Mouse (Mus musculus) thymus, adult 2 months (tissue): ENCODE measurements around the gene Olfr70. TPM values are rescaled to one million over a fixed set of nuclear protein-coding genes. Genes with fewer than 3 reads are reported as not detected.

ENCODE experiments used
- DNase-seq: peaks from one replicate; pipeline ENCODE4 v3.0.0; 2021
- H3K27ac ChIP-seq: fragments of 200-500 bp; 2 replicates; pipeline ENCODE4 v1.5.1; 2012; ENCODE audit warnings: low read length, control low read depth; ENCODE audit not compliant: control insufficient read depth, insufficient read depth
- H3K27me3 ChIP-seq: fragments of 200-500 bp; 2 replicates; pipeline ENCODE4 v1.6.1; 2012; ENCODE audit warnings: mild to moderate bottlenecking, low read length, moderate library complexity, mixed read lengths; ENCODE audit not compliant: control insufficient read depth, insufficient read depth
- H3K36me3 ChIP-seq: fragments of 200-500 bp; 2 replicates; pipeline ENCODE4 v1.6.1; 2012; ENCODE audit warnings: mild to moderate bottlenecking, low read length, moderate library complexity; ENCODE audit not compliant: control insufficient read depth, insufficient read depth
- H3K4me1 ChIP-seq: fragments of 200-500 bp; replicated peaks from 2 replicates; pipeline ENCODE4 v1.6.1; 2012; ENCODE audit warnings: low read length; ENCODE audit not compliant: control insufficient read depth, insufficient read depth
- H3K4me3 ChIP-seq: fragments of 200-500 bp; 2 replicates; pipeline ENCODE4 v1.5.1; 2012; ENCODE audit warnings: mild to moderate bottlenecking, low read length, control low read depth, moderate library complexity; ENCODE audit not compliant: control insufficient read depth, insufficient read depth
- CTCF ChIP-seq: fragments of 200-500 bp; IDR thresholded peaks from 2 replicates; pipeline ENCODE4 v1.5.1; 2012; ENCODE audit warnings: mild to moderate bottlenecking, control low read depth, low read length, moderate library complexity, borderline replicate concordance; ENCODE audit not compliant: control insufficient read depth, poor library complexity, insufficient read depth; ENCODE audit errors: extremely low read depth
- POLR2A ChIP-seq: fragments of 200-500 bp; IDR thresholded peaks from 2 replicates; pipeline ENCODE4 v1.6.1; 2012; ENCODE audit warnings: mild to moderate bottlenecking, low read length, control low read depth, moderate library complexity; ENCODE audit not compliant: control insufficient read depth, poor library complexity, insufficient read depth; ENCODE audit errors: extremely low read depth
- WGBS: fragments of 180-500 bp; shearing (Covaris S2); methylation state at CpG from one replicate; pipeline ENCODE4 v1.1.7; 2018; 5-methylcytosine and 5-hydroxymethylcytosine counted together
- polyA plus RNA-seq: library from polyadenylated mRNA; depleted of rRNA; stranded (reverse); fragments of >200 nt; gene quantifications from 2 replicates; pipeline ENCODE4 v1.2.3, GENCODE M21; 2012

The Olfr70 gene
- polyA plus RNA-seq, 1 experiment, result not detected

- H3K4me1 ChIP-seq, result no peaks in the 10 kb centered on the region
Measured at GRCm38 (mm10) chr4:43727718-43728575, 27.3 kb upstream of the Olfr70 start.

DNA sequence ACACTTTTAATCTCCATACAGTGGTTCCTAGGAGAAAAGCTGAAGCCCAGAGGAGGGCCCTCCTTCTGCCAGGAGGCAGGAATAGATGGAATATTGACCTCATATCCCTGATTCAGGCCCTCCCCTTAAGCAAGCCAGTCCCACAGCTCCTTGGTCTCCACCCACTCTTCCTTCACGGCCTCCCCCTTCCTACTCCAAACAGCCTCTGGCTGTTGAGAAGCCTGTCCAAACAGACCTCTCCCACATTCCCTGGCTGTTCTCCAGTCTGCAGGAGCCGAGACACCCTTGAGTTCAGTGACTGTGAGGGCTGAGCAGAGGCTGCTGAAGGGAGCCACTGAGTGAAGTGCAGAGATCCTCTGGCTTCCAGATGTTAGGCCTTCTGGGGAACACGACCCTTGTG, 26.4 kb upstream of the Olfr70 start, which contains the start of gene Hrct1:
TSS of gene Hrct1 (plus strand) at position 194 of the 400 bp plus-strand sequence.
- no peak for TF ChIP-seq POLR2A
- TF ChIP-seq CTCF, result no peak
- no peak within 1 kb of the TSS for H3K4me3 ChIP-seq

More at GRCm38 (mm10) chr4:43727718-43728575, 27.3 kb upstream of the Olfr70 start:
- H3K36me3 ChIP-seq, result no peaks in the 10 kb centered on the region
- H3K27ac ChIP-seq, result no peak overlapping the region
- no peak for TF ChIP-seq CTCF
- TF ChIP-seq POLR2A, result no peak
- no peaks in the 10 kb centered on the region for H3K27me3 ChIP-seq
- H3K4me3 ChIP-seq, result no peak overlapping the region
- WGBS, result 87% methylated on average over 7 of the region's 7 CpGs
- DNase-seq, result no peak

GRCm38 (mm10) chr4:43726228-43726993, 25.8 kb upstream of the Olfr70 start:
- no peak overlapping the region for H3K4me3 ChIP-seq
- H3K4me1 ChIP-seq, result no peaks in the 10 kb centered on the region
- WGBS, result 57% methylated on average over 12 of the region's 12 CpGs
- no peak for TF ChIP-seq POLR2A
- TF ChIP-seq CTCF, result no peak
- H3K36me3 ChIP-seq, result no peaks in the 10 kb centered on the region
- H3K27ac ChIP-seq, result no peak overlapping the region
- H3K27me3 ChIP-seq, result no peaks in the 10 kb centered on the region
- DNase-seq, result no peak

More for the DNA sequence above, 26.4 kb upstream of the Olfr70 start, which contains the start of gene Hrct1:
- DNase-seq, result no peak
- WGBS, result 82% methylated on average over 3 of the region's 3 CpGs
- H3K27me3 ChIP-seq, result no peaks in the 10 kb centered on the region
- no peaks in the 10 kb centered on the region for H3K4me1 ChIP-seq
- no peak within 1 kb of the TSS for H3K27ac ChIP-seq
- no peaks in the 10 kb centered on the region for H3K36me3 ChIP-seq

DNA sequence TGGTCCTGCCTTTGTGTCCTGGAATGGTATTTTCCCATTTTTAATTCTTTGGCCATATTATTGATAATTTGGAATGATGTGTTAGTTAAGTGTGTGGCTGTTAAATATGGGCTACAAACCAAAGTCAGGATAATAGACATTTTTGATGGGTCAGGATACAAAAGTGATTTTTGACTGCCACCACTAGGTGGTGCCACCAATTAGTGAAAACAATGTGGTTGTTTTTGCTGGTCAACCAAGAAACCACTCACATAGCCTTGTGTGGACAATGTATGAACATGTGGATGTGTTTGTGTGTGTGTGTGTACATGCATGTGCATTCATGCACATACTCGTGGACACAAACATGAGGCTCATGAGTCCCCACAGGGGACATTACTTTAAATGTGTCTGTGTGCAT, 24.2 kb upstream of the Olfr70 start:
- Histone ChIP-seq H3K36me3 (no peaks in the 10 kb centered on the region), H3K27ac (no peak overlapping the region), H3K4me3 (no peak overlapping the region), H3K27me3 (no peaks in the 10 kb centered on the region), H3K4me1 (no peaks in the 10 kb centered on the region)
- DNase-seq, result peak; percentile 14
- TF ChIP-seq CTCF, result no peak
- TF ChIP-seq POLR2A, result no peak
- 36% methylated on average over 1 of the region's 1 CpGs for WGBS

GRCm38 (mm10) chr4:43722191-43722590, 21.6 kb upstream of the Olfr70 start:
- Histone ChIP-seq H3K27me3 (no peaks in the 10 kb centered on the region), H3K27ac (no peak overlapping the region), H3K36me3 (no peaks in the 10 kb centered on the region), H3K4me3 (no peak overlapping the region), H3K4me1 (no peaks in the 10 kb centered on the region)
- DNase-seq, result no peak
- no peak for TF ChIP-seq POLR2A
- TF ChIP-seq CTCF, result no peak
- 93% methylated on average over 4 of the region's 4 CpGs for WGBS

GRCm38 (mm10) chr4:43720491-43721228, 20.1 kb upstream of the Olfr70 start:
- no peaks in the 10 kb centered on the region for H3K4me1 ChIP-seq
- TF ChIP-seq POLR2A (no peak), CTCF (no peak)
- no peaks in the 10 kb centered on the region for H3K27me3 ChIP-seq
- H3K4me3 ChIP-seq, result no peak overlapping the region
- H3K36me3 ChIP-seq, result no peaks in the 10 kb centered on the region
- WGBS, result 68% methylated on average over 15 of the region's 16 CpGs
- H3K27ac ChIP-seq, result no peak overlapping the region
- DNase-seq, result no peak
